Mouse (Mus musculus) cerebellum, postnatal 36 days (tissue): ENCODE results near the gene Ubash3b.

Source experiments
- DNase-seq, 2 experiments: peaks; one replicate each; pipeline ENCODE4 v3.0.0; 2021 to 2022; ENCODE audit warnings: mixed read lengths in 2 of 2

Ubash3b gene

GRCm38 (mm10) chr9:40984313-40984712 is 177.2 kb downstream of the Ubash3b start:
- DNase-seq, result peak; percentile 90 to 92

GRCm38 (mm10) chr9:40983758-40984157 is 177.7 kb downstream of the Ubash3b start:
- peak in 1 of 2 experiments; percentile 44 for DNase-seq

GRCm38 (mm10) chr9:40982480-40982879 is 179.0 kb downstream of the Ubash3b start:
- peak; percentile 58 to 62 for DNase-seq

GRCm38 (mm10) chr9:40974042-40974801 is 187.3 kb downstream of the Ubash3b start:
- DNase-seq, result no peak

- no peak for DNase-seq
Measured at GRCm38 (mm10) chr9:40964418-40964714, 197.1 kb downstream of the Ubash3b start.

GRCm38 (mm10) chr9:40963586-40964417 is 197.7 kb downstream of the Ubash3b start, which contains the start of gene Jhy:
Gene Jhy (minus strand): TSS chr9:40964118.
- DNase-seq, result no peak

- no peak for DNase-seq
Measured at GRCm38 (mm10) chr9:40961401-40961800, 200.1 kb downstream of the Ubash3b start.
